Mouse (Mus musculus) embryonic facial prominence, embryonic 13.5 days (tissue): ENCODE measurements around the gene Prp2. TPM values are rescaled to one million over a fixed set of nuclear protein-coding genes. Genes with fewer than 3 reads are reported as not detected.
"Not testable (repeated sequence)": the region's sequence is repeated elsewhere in the genome, so short reads cannot be mapped to it uniquely, and the experiment has no call there.

Source experiments
- ATAC-seq: fragments of 200-750 bp; cut with Nextera tagmentation; 2 replicates; pipeline ENCODE4 v1.8.0; 2017; ENCODE audit warnings: low read depth; ENCODE audit not compliant: insufficient number of reproducible peaks, insufficient read depth, low FRiP score, low TSS enrichment
- H3K27ac ChIP-seq: fragments of 300-500 bp; sonication (generic); 2 replicates; pipeline ENCODE4 v1.5.1; 2015; ENCODE audit warnings: moderate library complexity, mild to moderate bottlenecking, inconsistent platforms
- H3K27me3 ChIP-seq: fragments of 300-500 bp; sonication (generic); 2 replicates; pipeline ENCODE4 v1.6.1; 2015; ENCODE audit warnings: mild to moderate bottlenecking, inconsistent platforms
- H3K36me3 ChIP-seq: fragments of 300-500 bp; sonication (generic); 2 replicates; pipeline ENCODE4 v1.6.1; 2015; ENCODE audit warnings: mild to moderate bottlenecking, inconsistent platforms
- H3K4me1 ChIP-seq: fragments of 300-500 bp; sonication (generic); 2 replicates; pipeline ENCODE4 v1.6.1; 2015; ENCODE audit warnings: inconsistent platforms
- H3K4me2 ChIP-seq: fragments of 300-500 bp; sonication (generic); 2 replicates; pipeline ENCODE4 v1.6.1; 2015; ENCODE audit warnings: moderate library complexity, mild to moderate bottlenecking, inconsistent platforms
- H3K4me3 ChIP-seq: fragments of 300-500 bp; sonication (generic); 2 replicates; pipeline ENCODE4 v1.5.1; 2015; ENCODE audit warnings: mild to moderate bottlenecking, inconsistent platforms
- H3K9ac ChIP-seq: fragments of 300-500 bp; sonication (generic); 2 replicates; pipeline ENCODE4 v1.6.1; 2015; ENCODE audit warnings: mild to moderate bottlenecking, inconsistent platforms
- H3K9me3 ChIP-seq: fragments of 300-500 bp; sonication (generic); 2 replicates; pipeline ENCODE4 v1.6.1; 2016; ENCODE audit warnings: inconsistent platforms
- WGBS: fragments of 180-500 bp; shearing (Covaris S2); methylation state at CpG from one replicate; pipeline ENCODE4 v1.1.7; 2015; ENCODE audit warnings: mixed read lengths; 5-methylcytosine and 5-hydroxymethylcytosine counted together
- polyA plus RNA-seq: library from polyadenylated mRNA; unstranded; fragments of >200 nt; fragmentation: Nextera tagmentation; extraction: Ambion mirVana; gene quantifications from 2 replicates; pipeline ENCODE4 v1.2.1, GENCODE M21; 2015

Prp2 gene
- not detected in 2 replicates for polyA plus RNA-seq

- not testable (repeated sequence) for H3K27ac ChIP-seq, ATAC-seq, H3K9me3 ChIP-seq, H3K27me3 ChIP-seq, H3K4me3 ChIP-seq, H3K4me2 ChIP-seq, H3K36me3 ChIP-seq, H3K9ac ChIP-seq, H3K4me1 ChIP-seq
- 62% methylated on average over 2 of the region's 2 CpGs for WGBS
Observed at GRCm38 (mm10) chr6:132595613-132596012, at the start of gene Prp2. Prp2 (plus strand) TSS chr6:132595913.

GRCm38 (mm10) chr6:132569509-132569908 is 26.2 kb upstream of the Prp2 start, which contains the start of gene Prh1:
Prh1 (plus strand) TSS chr6:132569809.
- not testable (repeated sequence) for H3K9me3 ChIP-seq, H3K4me2 ChIP-seq, ATAC-seq, H3K9ac ChIP-seq, H3K27me3 ChIP-seq, H3K27ac ChIP-seq, H3K4me1 ChIP-seq, H3K36me3 ChIP-seq, H3K4me3 ChIP-seq
- WGBS: 75% methylated on average over 1 of the region's 1 CpGs

DNA sequence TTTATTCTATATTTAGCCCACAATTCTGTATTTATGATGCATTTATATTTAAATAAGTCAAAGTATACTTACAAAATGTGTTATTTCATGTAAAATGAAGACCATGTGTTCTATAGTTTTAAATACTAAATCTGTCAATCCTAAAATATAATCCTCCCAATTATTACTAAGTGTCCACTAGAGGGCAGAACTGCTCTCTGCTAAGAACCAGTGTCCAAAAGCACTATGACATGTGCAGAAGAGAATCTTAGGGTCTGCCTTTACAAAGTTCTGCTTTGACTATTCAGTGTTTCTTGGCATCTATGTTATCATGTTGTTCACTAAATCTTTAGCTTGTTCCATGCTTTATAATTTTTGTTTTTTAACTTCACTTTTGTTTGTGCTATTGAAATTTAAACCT is 53.7 kb downstream of the Prp2 start:
- no peak overlapping the region for H3K4me3 ChIP-seq

More for the DNA sequence above, 53.7 kb downstream of the Prp2 start:
- no peak for ATAC-seq
- no peaks in the 10 kb centered on the region for H3K27me3 ChIP-seq
- no peaks in the 10 kb centered on the region for H3K36me3 ChIP-seq
- H3K4me2 ChIP-seq: no peak overlapping the region
- 0 out of 2 replicates have a peak, but pooled peaks cover 3% of the 10 kb centered on the region for H3K9me3 ChIP-seq
- no peak overlapping the region for H3K9ac ChIP-seq
- no peak overlapping the region for H3K27ac ChIP-seq
- no peaks in the 10 kb centered on the region for H3K4me1 ChIP-seq

Other genes with a start within 250 kb of the Prp2 start
- not detected in 2 replicates for gene Gm8882, start 231.8 kb upstream of the Prp2 start, polyA plus RNA-seq
- not detected in 2 replicates for gene Prh1, start 26.1 kb upstream of the Prp2 start, polyA plus RNA-seq
- not detected in 2 replicates for gene A630073D07Rik, start 55.6 kb downstream of the Prp2 start, polyA plus RNA-seq
- gene Tas2r120, start 61.0 kb downstream of the Prp2 start, polyA plus RNA-seq: not detected in 2 replicates
- gene Tas2r121, start 105.1 kb downstream of the Prp2 start, polyA plus RNA-seq: not detected in 2 replicates
- gene Tas2r122, start 116.0 kb downstream of the Prp2 start, polyA plus RNA-seq: not detected in 2 replicates
- gene Tas2r115, start 142.1 kb downstream of the Prp2 start, polyA plus RNA-seq: not detected in 2 replicates
- gene Tas2r124, start 158.8 kb downstream of the Prp2 start, polyA plus RNA-seq: not detected in 2 replicates
- gene Tas2r102, start 166.2 kb downstream of the Prp2 start, polyA plus RNA-seq: not detected in 2 replicates
- not detected in 2 replicates for gene Tas2r136, start 182.2 kb downstream of the Prp2 start, polyA plus RNA-seq
- not detected in 2 replicates for gene Tas2r117, start 206.9 kb downstream of the Prp2 start, polyA plus RNA-seq